Mouse (Mus musculus): ENCODE data around the gene Taf3.
A peak's percentile ranks its signal among the peaks of the same experiment; 100 is the strongest.

- TF ChIP-seq MAFK (IDR thresholded peaks at IDR 0.05; ENCODE audit: insufficient replicate concordance, low read length) (no peak), CTCF (conservative IDR thresholded peaks at IDR 0.05 in 1 of 2, IDR thresholded peaks at IDR 0.05 in 1 of 2; ENCODE audit: low read depth in 2 of 2, low read length in 2 of 2) (peak; percentile 52 to 88), POLR2AphosphoS2 (IDR thresholded peaks at IDR 0.05; ENCODE audit: low read depth, low read length) (no peak), IRF4 (IDR thresholded peaks at IDR 0.05; ENCODE audit: low read depth, low read length) (0 out of 2 replicates have a peak, but pooled peaks have one; percentile 34), HCFC1 (IDR thresholded peaks at IDR 0.05; ENCODE audit: low read depth, low read length) (peak; percentile 49; the same call in 1 of the 2 replicates)
Measured at GRCm38 (mm10) chr2:9879493-9879892, 168.9 kb downstream of the Taf3 start.
